Mouse (Mus musculus) hindbrain, embryonic 14.5 days (tissue): ENCODE measurements around the gene Atad1. TPM values are rescaled to one million over a fixed set of nuclear protein-coding genes. Genes with fewer than 3 reads are reported as not detected.
"Not testable (repeated sequence)": the region's sequence is repeated elsewhere in the genome, so short reads cannot be mapped to it uniquely, and the experiment has no call there.

Source experiments
- ATAC-seq: fragments of 200-750 bp; cut with Nextera tagmentation; 2 replicates; pipeline ENCODE4 v1.8.0; 2017; ENCODE audit warnings: moderate number of reproducible peaks, mild to moderate bottlenecking, moderate TSS enrichment, moderate library complexity; ENCODE audit not compliant: low FRiP score
- DNase-seq: peaks from one replicate; pipeline ENCODE4 v3.0.0-alpha.2; 2015; ENCODE audit warnings: low spot score
- H3K27ac ChIP-seq: fragments of 300-500 bp; sonication (generic); 2 replicates; pipeline ENCODE4 v1.5.1; 2014; ENCODE audit warnings: mild to moderate bottlenecking, moderate library complexity
- H3K27me3 ChIP-seq: fragments of 300-500 bp; sonication (generic); 2 replicates; pipeline ENCODE4 v1.6.1; 2014; ENCODE audit warnings: mild to moderate bottlenecking, low read length, mixed read lengths; ENCODE audit not compliant: control insufficient read depth, insufficient read depth
- H3K36me3 ChIP-seq: fragments of 300-500 bp; sonication (generic); replicated peaks from 2 replicates; pipeline ENCODE4 v1.6.1; 2014; ENCODE audit not compliant: control insufficient read depth, insufficient read depth
- H3K4me1 ChIP-seq: fragments of 300-500 bp; sonication (generic); replicated peaks from 2 replicates; pipeline ENCODE4 v1.6.1; 2014; ENCODE audit warnings: antibody characterized with exemption, low read length, mixed read lengths; ENCODE audit not compliant: control insufficient read depth, insufficient read depth
- H3K4me2 ChIP-seq: fragments of 300-500 bp; sonication (generic); replicated peaks from 2 replicates; pipeline ENCODE4 v1.6.1; 2014; ENCODE audit warnings: mild to moderate bottlenecking, moderate library complexity
- H3K4me3 ChIP-seq: fragments of 300-500 bp; sonication (generic); replicated peaks from 2 replicates; pipeline ENCODE4 v1.5.1; 2014; ENCODE audit warnings: mild to moderate bottlenecking, low read length
- H3K9ac ChIP-seq: fragments of 300-500 bp; sonication (generic); 2 replicates; pipeline ENCODE4 v1.6.1; 2014
- H3K9me3 ChIP-seq: fragments of 300-500 bp; sonication (generic); 2 replicates; pipeline ENCODE4 v1.6.1; 2016; ENCODE audit warnings: low read length; ENCODE audit not compliant: control insufficient read depth
- WGBS: fragments of 180-500 bp; shearing (Covaris S2); extraction: QIAGEN DNeasy Blood & Tissue Kit; methylation state at CpG from one replicate; pipeline ENCODE4 v1.1.7; 2014; 5-methylcytosine and 5-hydroxymethylcytosine counted together
- polyA plus RNA-seq: library from polyadenylated mRNA; unstranded; fragments of >200 nt; fragmentation: Nextera tagmentation; extraction: Ambion mirVana; gene quantifications from 2 replicates; pipeline ENCODE4 v1.2.1, GENCODE M21; 2014

The Atad1 gene
- polyA plus RNA-seq, 1 experiment from 2014 or later = 128 TPM

DNA sequence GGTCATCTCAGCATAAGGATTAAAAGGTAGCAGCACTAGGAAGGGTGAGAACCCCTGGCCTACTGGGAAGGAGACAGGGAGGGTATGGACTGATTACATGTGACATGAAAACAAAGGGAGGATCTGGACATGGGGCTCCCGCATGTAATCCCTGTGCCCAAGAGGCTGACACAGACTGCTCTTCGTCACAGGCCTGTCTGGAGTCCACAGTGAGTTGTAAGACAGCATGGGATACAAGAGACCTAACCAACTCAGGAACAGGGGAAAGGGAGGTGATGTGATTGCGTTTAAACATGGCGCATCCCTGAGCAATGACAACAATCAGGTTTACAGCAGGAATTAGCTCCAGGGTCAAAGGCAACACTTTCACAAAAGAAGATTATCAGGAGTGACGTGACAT lies 30.6 kb downstream of the Atad1 start:
- no peak overlapping the region for H3K27ac ChIP-seq
- ATAC-seq (no peak), DNase-seq (no peak)
- peaks cover 28% of the 10 kb centered on the region for H3K36me3 ChIP-seq
- H3K4me3 ChIP-seq = no peak overlapping the region
- 84% methylated on average over 5 of the region's 5 CpGs for WGBS
- H3K4me2 ChIP-seq = no peak overlapping the region
- H3K27me3 ChIP-seq = no peaks in the 10 kb centered on the region
- H3K9me3 ChIP-seq = no peaks in the 10 kb centered on the region
- peaks cover 20% of the 10 kb centered on the region for H3K4me1 ChIP-seq
- H3K9ac ChIP-seq = no peak overlapping the region

DNA sequence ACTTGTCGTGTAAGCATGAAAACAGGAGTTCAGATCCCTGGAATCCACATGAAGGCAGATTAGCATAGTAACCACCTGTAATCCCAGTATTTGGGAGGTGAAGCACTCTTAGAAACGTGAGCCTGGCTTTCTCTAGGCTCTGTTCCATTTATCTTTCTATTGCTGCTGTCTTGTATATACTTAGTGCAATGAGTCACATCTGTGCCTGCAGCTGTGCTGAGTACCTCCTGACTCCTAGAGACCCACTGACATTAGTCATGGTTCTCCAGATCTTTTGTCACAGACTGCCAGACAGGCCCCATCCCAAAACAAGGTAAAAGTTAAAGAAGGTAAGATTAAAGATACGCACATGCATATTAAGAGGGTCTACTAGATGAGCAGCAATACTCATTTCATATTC lies 37.4 kb downstream of the Atad1 start:
- Histone ChIP-seq H3K4me1 (no peaks in the 10 kb centered on the region), H3K4me3 (no peak overlapping the region), H3K27me3 (no peaks in the 10 kb centered on the region), H3K4me2 (no peak overlapping the region), H3K27ac (no peak overlapping the region), H3K36me3 (peaks cover 91% of the 10 kb centered on the region), H3K9me3 (no peaks in the 10 kb centered on the region), H3K9ac (no peak overlapping the region)
- no peak for ATAC-seq
- DNase-seq = no peak
- WGBS = 78% methylated on average over 3 of the region's 3 CpGs

DNA sequence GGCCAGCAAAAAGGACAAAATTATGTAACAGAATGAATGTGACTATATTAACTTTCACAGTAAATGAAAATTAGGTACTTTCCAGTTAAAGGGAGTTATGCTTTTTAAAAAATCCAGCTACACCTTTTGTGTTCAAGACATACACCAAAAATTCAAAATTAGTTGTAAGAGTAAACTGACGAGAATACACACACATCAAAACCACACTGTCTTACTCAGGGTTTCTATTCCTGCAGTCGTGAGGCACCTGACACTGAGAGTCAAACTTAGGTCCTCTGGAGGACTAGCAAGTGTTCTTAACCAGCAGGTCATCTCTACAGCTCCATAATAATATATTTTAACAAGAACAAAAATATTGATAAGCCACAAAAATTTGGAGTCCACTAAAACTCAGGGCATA lies 42.9 kb downstream of the Atad1 start:
- no peak for DNase-seq
- H3K27me3 ChIP-seq = no peaks in the 10 kb centered on the region
- WGBS = 100% methylated on average over 2 of the region's 2 CpGs
- H3K27ac ChIP-seq = no peak overlapping the region
- no peak overlapping the region for H3K9ac ChIP-seq
- no peaks in the 10 kb centered on the region for H3K9me3 ChIP-seq
- no peak for ATAC-seq
- H3K4me2 ChIP-seq = no peak overlapping the region
- H3K4me3 ChIP-seq = no peak overlapping the region
- H3K36me3 ChIP-seq = peaks cover 93% of the 10 kb centered on the region
- no peaks in the 10 kb centered on the region for H3K4me1 ChIP-seq

GRCm38 (mm10) chr19:32689724-32690123 lies 49.9 kb downstream of the Atad1 start:
- Histone ChIP-seq H3K4me3 (no peak overlapping the region), H3K27me3 (no peaks in the 10 kb centered on the region), H3K27ac (no peak overlapping the region), H3K36me3 (peaks cover 78% of the 10 kb centered on the region), H3K9me3 (no peaks in the 10 kb centered on the region), H3K9ac (no peak overlapping the region), H3K4me2 (no peak overlapping the region), H3K4me1 (no peaks in the 10 kb centered on the region)
- peak; percentile 66 for DNase-seq
- ATAC-seq = no peak
- WGBS = 83% methylated on average over 6 of the region's 6 CpGs

- peaks cover 73% of the 10 kb centered on the region for H3K36me3 ChIP-seq
- WGBS = 93% methylated on average over 3 of the region's 3 CpGs
- ATAC-seq, H3K27me3 ChIP-seq, H3K9ac ChIP-seq, H3K27ac ChIP-seq, H3K4me3 ChIP-seq, DNase-seq, H3K4me1 ChIP-seq, H3K4me2 ChIP-seq, H3K9me3 ChIP-seq: not testable (repeated sequence)
Measured at GRCm38 (mm10) chr19:32688227-32688626, 51.4 kb downstream of the Atad1 start.

DNA sequence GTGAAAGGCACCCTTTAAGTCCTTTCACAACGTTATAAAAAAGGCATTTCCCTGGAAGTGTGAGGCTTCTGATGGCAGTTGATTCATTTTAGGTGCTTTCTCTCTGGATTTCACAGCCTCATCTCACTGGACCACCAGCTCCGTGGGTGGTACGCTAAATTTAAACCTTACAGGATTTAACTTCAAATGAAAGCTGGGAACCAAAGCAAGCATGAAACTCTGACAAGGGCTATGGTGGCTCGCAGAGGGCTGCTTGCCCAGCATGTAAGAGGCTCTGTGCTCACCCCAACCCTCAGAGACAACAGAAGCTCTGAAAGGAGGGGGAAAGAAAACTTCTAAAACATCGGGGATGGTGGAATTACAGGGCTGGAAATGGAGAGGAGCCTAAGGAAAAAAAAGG lies 51.9 kb downstream of the Atad1 start:
- Histone ChIP-seq H3K36me3 (peaks cover 73% of the 10 kb centered on the region), H3K27ac (no peak overlapping the region), H3K27me3 (no peaks in the 10 kb centered on the region), H3K4me3 (no peak overlapping the region), H3K4me2 (no peak overlapping the region), H3K4me1 (no peaks in the 10 kb centered on the region), H3K9me3 (no peaks in the 10 kb centered on the region), H3K9ac (no peak overlapping the region)
- ATAC-seq = no peak
- no peak for DNase-seq
- 93% methylated on average over 5 of the region's 5 CpGs for WGBS

DNA sequence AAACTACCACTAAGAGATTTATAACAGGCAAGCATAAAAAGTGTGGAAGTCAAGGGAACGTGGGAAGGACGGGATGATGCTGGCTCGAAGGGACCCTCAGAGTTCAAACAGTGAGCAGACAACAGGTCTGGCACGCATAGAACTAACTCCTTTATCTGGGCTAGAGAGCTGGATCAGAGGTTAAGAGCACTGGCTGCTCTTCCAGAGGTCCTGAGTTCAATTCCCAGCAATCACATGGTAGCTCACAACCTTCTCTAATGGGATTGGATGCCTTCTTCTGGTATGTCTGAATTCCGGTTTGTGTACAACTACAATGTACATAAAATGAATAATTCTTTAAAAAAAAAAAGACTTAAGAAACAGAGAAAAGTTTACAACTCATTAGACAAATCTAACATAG lies 56.5 kb downstream of the Atad1 start:
- 92% methylated on average over 5 of the region's 5 CpGs for WGBS
- no peak overlapping the region for H3K4me2 ChIP-seq
- H3K27ac ChIP-seq = no peak overlapping the region
- H3K9me3 ChIP-seq = no peaks in the 10 kb centered on the region
- H3K27me3 ChIP-seq = no peaks in the 10 kb centered on the region
- H3K36me3 ChIP-seq = peaks cover 70% of the 10 kb centered on the region
- H3K4me1 ChIP-seq = no peaks in the 10 kb centered on the region
- no peak overlapping the region for H3K4me3 ChIP-seq
- DNase-seq = no peak
- no peak for ATAC-seq
- H3K9ac ChIP-seq = no peak overlapping the region

DNA sequence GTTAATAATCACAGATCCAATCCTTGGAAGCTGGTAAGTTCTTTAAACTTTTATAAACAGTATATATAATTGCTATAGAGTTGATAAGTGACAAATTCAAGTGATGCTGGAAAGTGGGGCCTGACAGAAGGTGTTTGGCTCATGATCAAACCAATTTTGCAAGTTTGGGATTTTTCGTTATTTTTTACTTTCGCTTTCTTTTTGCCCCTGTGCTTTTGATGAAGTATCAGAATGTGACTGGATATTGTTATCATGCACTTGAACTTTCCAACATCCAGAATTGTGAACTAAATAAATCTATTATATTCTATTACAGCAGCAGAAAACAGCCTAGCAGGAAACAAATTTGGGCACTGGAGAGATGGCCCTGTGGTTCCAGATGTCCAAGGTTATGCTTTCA lies 58.7 kb downstream of the Atad1 start:
- Histone ChIP-seq H3K4me3 (no peak overlapping the region), H3K27ac (no peak overlapping the region), H3K36me3 (peaks cover 59% of the 10 kb centered on the region), H3K9ac (no peak overlapping the region), H3K9me3 (no peaks in the 10 kb centered on the region), H3K4me2 (no peak overlapping the region), H3K27me3 (no peaks in the 10 kb centered on the region), H3K4me1 (no peaks in the 10 kb centered on the region)
- ATAC-seq (no peak), DNase-seq (no peak)
- 99% methylated on average over 2 of the region's 2 CpGs for WGBS

GRCm38 (mm10) chr19:32675766-32676165 lies 63.8 kb downstream of the Atad1 start:
- H3K4me1 ChIP-seq = no peaks in the 10 kb centered on the region
- H3K27me3 ChIP-seq = no peaks in the 10 kb centered on the region
- WGBS = 95% methylated on average over 3 of the region's 3 CpGs
- ATAC-seq (no peak), DNase-seq (no peak)
- H3K9ac ChIP-seq = no peak overlapping the region
- H3K36me3 ChIP-seq = peaks cover 61% of the 10 kb centered on the region
- no peaks in the 10 kb centered on the region for H3K9me3 ChIP-seq
- H3K4me3 ChIP-seq = no peak overlapping the region
- no peak overlapping the region for H3K27ac ChIP-seq
- H3K4me2 ChIP-seq = no peak overlapping the region

DNA sequence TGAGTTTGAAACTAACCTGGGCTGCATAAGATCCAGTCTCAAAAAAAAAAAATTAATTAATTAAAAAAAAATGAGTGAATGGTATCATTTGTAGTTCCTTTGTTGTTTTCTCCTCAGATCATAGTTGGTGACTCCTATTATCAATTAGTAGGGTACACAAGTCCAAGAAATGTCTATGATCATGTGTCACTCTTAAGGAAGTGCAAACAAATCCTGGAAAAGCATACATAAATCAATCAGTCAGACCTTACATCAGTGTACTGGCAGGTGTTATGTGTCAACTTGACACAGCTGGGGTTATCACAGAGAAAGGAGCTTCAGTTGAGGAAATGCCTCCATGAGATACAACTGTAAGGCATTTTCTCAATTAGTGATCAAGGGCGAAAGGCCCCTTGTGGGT lies 71.8 kb downstream of the Atad1 start:
- not testable (repeated sequence) for H3K4me2 ChIP-seq, DNase-seq, ATAC-seq, H3K9me3 ChIP-seq, H3K9ac ChIP-seq, H3K4me1 ChIP-seq, H3K27me3 ChIP-seq, H3K4me3 ChIP-seq, H3K27ac ChIP-seq
- peaks cover 17% of the 10 kb centered on the region for H3K36me3 ChIP-seq
- WGBS = 100% methylated on average over 1 of the region's 1 CpGs
